Mouse (Mus musculus) cerebellum, adult 9-11 months (tissue): ENCODE data around the gene Tmem26.

Experiments
- DNase-seq: peaks from one replicate; pipeline ENCODE4 v3.0.0; 2022

The Tmem26 gene

GRCm38 (mm10) chr10:68759238-68759637 is 35.8 kb downstream of the Tmem26 start:
- DNase-seq = no peak

- no peak for DNase-seq
Measured at GRCm38 (mm10) chr10:68759789-68760188, 36.3 kb downstream of the Tmem26 start.

- no peak for DNase-seq
Measured at GRCm38 (mm10) chr10:68781067-68781868, 57.8 kb downstream of the Tmem26 start.

GRCm38 (mm10) chr10:68782724-68783123 is 59.3 kb downstream of the Tmem26 start:
- no peak for DNase-seq

GRCm38 (mm10) chr10:68783856-68784255 is 60.4 kb downstream of the Tmem26 start:
- no peak for DNase-seq

GRCm38 (mm10) chr10:68784463-68784862 is 61.0 kb downstream of the Tmem26 start:
- DNase-seq = no peak

- no peak for DNase-seq
Measured at GRCm38 (mm10) chr10:68795466-68795865, 72.0 kb downstream of the Tmem26 start.

- no peak for DNase-seq
Measured at GRCm38 (mm10) chr10:68799883-68800282, 76.4 kb downstream of the Tmem26 start.

- no peak for DNase-seq
Measured at GRCm38 (mm10) chr10:68800339-68800738, 76.9 kb downstream of the Tmem26 start.

GRCm38 (mm10) chr10:68806328-68806727 is 82.9 kb downstream of the Tmem26 start:
- no peak for DNase-seq

GRCm38 (mm10) chr10:68810958-68811357 is 87.5 kb downstream of the Tmem26 start:
- DNase-seq = no peak

- DNase-seq = no peak
Measured at GRCm38 (mm10) chr10:68812699-68813098, 89.3 kb downstream of the Tmem26 start.

- no peak for DNase-seq
Measured at GRCm38 (mm10) chr10:68817281-68817680, 93.8 kb downstream of the Tmem26 start.

- no peak for DNase-seq
Measured at GRCm38 (mm10) chr10:68818065-68818759, 94.8 kb downstream of the Tmem26 start.

GRCm38 (mm10) chr10:68824519-68824918 is 101.1 kb downstream of the Tmem26 start:
- DNase-seq = no peak
